Mouse (Mus musculus): Measurements from ENCODE around the gene Csrnp3.

- TF ChIP-seq POLR2A (IDR thresholded peaks at IDR 0.05; ENCODE audit: extremely low read depth, insufficient read depth, low read length) (no peak), CTCF (IDR thresholded peaks at IDR 0.05; ENCODE audit: low read depth, low read length) (no peak)
These were observed 199.0 kb downstream of the Csrnp3 start for GRCm38 (mm10) chr2:66044405-66045089.
